Mouse (Mus musculus) hindbrain, embryonic 16.5 days (tissue): ENCODE measurements around the gene Olfr310. TPM values are rescaled to one million over a fixed set of nuclear protein-coding genes. Genes with fewer than 3 reads are reported as not detected.

Experiments used
- ATAC-seq: fragments of 200-750 bp; cut with Nextera tagmentation; 2 replicates; pipeline ENCODE4 v1.8.0; 2017; ENCODE audit warnings: moderate TSS enrichment, moderate library complexity
- H3K27ac ChIP-seq: fragments of 300-500 bp; sonication (generic); 2 replicates; pipeline ENCODE4 v1.5.1; 2014; ENCODE audit warnings: low read depth, mild to moderate bottlenecking, control low read depth, low read length, moderate library complexity
- H3K27me3 ChIP-seq: fragments of 300-500 bp; sonication (generic); replicated peaks from 2 replicates; pipeline ENCODE4 v1.6.1; 2014; ENCODE audit warnings: low read length; ENCODE audit not compliant: control insufficient read depth, insufficient read depth
- H3K36me3 ChIP-seq: fragments of 300-500 bp; sonication (generic); 2 replicates; pipeline ENCODE4 v1.6.1; 2014; ENCODE audit warnings: mild to moderate bottlenecking, low read length, moderate library complexity, mixed read lengths; ENCODE audit not compliant: control insufficient read depth, insufficient read depth
- H3K4me1 ChIP-seq: fragments of 300-500 bp; sonication (generic); 2 replicates; pipeline ENCODE4 v1.6.1; 2014; ENCODE audit warnings: low read depth, low read length; ENCODE audit not compliant: control insufficient read depth, insufficient read depth
- H3K4me2 ChIP-seq: fragments of 300-500 bp; sonication (generic); 2 replicates; pipeline ENCODE4 v1.6.1; 2014; ENCODE audit warnings: mild to moderate bottlenecking, low read length, control low read depth, moderate library complexity
- H3K4me3 ChIP-seq: fragments of 300-500 bp; sonication (generic); 2 replicates; pipeline ENCODE4 v1.5.1; 2014; ENCODE audit warnings: mild to moderate bottlenecking, low read length, control low read depth, moderate library complexity
- H3K9ac ChIP-seq: fragments of 300-500 bp; sonication (generic); 2 replicates; pipeline ENCODE4 v1.6.1; 2014; ENCODE audit warnings: low read depth, mild to moderate bottlenecking, control low read depth, low read length, moderate library complexity
- H3K9me3 ChIP-seq: fragments of 300-500 bp; sonication (generic); 2 replicates; pipeline ENCODE4 v1.6.1; 2014; ENCODE audit warnings: mild to moderate bottlenecking, low read length, moderate library complexity; ENCODE audit not compliant: control insufficient read depth
- WGBS: fragments of 180-500 bp; shearing (Covaris S2); extraction: QIAGEN DNeasy Blood & Tissue Kit; methylation state at CpG from one replicate; pipeline ENCODE4 v1.1.7; 2014; 5-methylcytosine and 5-hydroxymethylcytosine counted together
- microRNA-seq: library from miRNA; unstranded; fragments of <30 nt; microRNA quantifications from one replicate; pipeline ENCODE4, GENCODE M21; 2017
- polyA plus RNA-seq: library from polyadenylated mRNA; unstranded; fragments of >200 nt; fragmentation: Nextera tagmentation; extraction: Ambion mirVana; gene quantifications from 2 replicates; pipeline ENCODE4 v1.2.1, GENCODE M21; 2015

Gene Olfr310
- not detected in 2 replicates for polyA plus RNA-seq

DNA sequence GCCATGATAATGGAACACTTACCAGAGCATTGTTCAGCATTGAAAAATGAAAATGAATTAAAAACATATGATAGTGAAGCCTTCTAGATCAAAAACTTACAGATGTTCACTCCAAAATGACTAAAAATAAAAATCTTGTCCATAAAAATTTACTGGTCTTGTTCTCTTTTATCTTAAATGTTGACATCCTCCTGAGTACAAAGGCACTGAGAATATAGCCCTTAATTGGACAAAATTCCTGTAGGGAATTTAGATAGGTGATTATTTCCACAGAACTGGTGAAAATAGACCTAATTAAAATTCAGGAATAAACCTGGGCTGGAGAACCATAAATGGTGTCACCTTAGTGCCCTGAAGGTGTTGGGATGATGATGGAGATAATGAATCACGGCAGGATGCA lies at the start of gene Olfr310:
Olfr310 (minus strand) TSS at position 101 of the 400 bp plus-strand sequence.
- Histone ChIP-seq H3K27ac (no peak within 1 kb of the TSS), H3K9ac (no peak within 1 kb of the TSS), H3K27me3 (no peaks in the 10 kb centered on the region), H3K9me3 (no peaks in the 10 kb centered on the region), H3K4me3 (no peak within 1 kb of the TSS), H3K36me3 (no peaks in the 10 kb centered on the region), H3K4me1 (no peaks in the 10 kb centered on the region), H3K4me2 (no peak within 1 kb of the TSS)
- ATAC-seq, result no peak
- whole genome bisulfite sequencing, result 82% methylated on average over 1 of the region's 1 CpGs

DNA sequence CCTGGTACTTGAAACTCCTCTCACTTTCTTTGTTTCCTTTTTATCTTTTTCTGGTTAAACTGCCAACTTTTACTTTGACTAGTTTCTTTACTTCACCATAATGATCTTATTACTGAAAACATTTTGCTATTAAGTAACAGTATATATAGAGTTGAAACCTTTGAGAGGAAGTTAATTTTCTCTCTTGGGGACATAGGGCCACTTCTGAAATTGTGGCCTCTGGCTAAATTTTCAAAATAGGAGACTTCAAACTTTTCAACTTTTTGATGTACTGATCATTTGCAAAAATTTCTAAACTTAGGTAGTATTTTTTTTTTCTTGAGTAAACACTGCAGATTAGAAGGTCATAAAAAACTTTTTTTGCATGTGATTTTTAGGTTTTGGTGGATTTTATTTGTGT lies 48.6 kb upstream of the Olfr310 start, which contains the start of gene Olfr308:
Olfr308 (minus strand) TSS at position 101 of the 400 bp plus-strand sequence.
- no peaks in the 10 kb centered on the region for H3K4me1 ChIP-seq
- ATAC-seq, result no peak
- H3K4me3 ChIP-seq, result no peak within 1 kb of the TSS
- no peaks in the 10 kb centered on the region for H3K27me3 ChIP-seq
- no peaks in the 10 kb centered on the region for H3K36me3 ChIP-seq
- H3K9ac ChIP-seq, result no peak within 1 kb of the TSS
- H3K9me3 ChIP-seq, result no peaks in the 10 kb centered on the region
- no peak within 1 kb of the TSS for H3K4me2 ChIP-seq
- H3K27ac ChIP-seq, result no peak within 1 kb of the TSS

DNA sequence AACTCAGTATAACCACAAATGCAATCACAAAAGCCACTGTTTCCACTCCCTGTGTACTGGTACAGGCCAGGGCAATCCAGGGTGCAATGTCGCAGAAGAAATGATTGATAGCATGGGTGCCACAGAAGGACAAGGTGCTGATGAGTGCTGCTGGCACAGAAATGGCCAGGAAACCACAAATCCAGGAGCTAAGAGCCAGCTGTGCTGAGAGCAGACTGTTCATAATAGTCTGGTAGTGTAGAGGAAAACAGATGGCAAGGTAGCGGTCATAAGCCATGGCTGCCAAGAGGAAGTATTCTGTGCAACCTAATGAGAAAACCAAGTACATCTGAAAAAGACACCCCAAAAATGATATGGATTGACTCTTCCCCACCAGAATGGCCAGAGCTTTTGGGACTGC lies 44.4 kb upstream of the Olfr310 start:
- Histone ChIP-seq H3K27ac (no peak overlapping the region), H3K4me3 (no peak overlapping the region), H3K4me1 (no peaks in the 10 kb centered on the region), H3K4me2 (no peak overlapping the region), H3K27me3 (no peaks in the 10 kb centered on the region), H3K36me3 (no peaks in the 10 kb centered on the region), H3K9ac (no peak overlapping the region), H3K9me3 (no peaks in the 10 kb centered on the region)
- 92% methylated on average over 2 of the region's 2 CpGs for WGBS
- ATAC-seq, result peak; percentile 61; the same call in 1 of the 2 replicates

DNA sequence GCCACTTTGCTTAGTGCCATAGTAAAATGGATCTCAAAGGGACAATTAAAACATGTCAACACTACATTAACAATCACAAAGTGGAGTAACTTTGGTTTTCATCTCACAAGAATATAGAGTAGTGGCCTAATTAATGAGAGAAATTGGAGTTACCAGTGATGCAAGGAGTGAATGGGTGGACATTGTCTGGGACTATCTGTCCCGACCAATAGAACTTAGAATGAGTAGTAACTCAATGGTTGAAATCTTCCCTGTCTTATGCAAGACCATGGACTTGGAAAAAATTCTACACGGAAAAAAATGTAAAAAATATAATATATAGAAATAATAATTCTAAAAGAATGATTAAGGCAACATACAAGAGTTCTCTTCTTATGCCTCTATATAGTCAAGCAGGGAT lies 36.6 kb upstream of the Olfr310 start, which contains the start of gene Olfr309:
Olfr309 (minus strand) TSS at position 101 of the 400 bp plus-strand sequence.
- WGBS, result 81% methylated on average over 2 of the region's 2 CpGs
- Histone ChIP-seq H3K4me1 (no peaks in the 10 kb centered on the region), H3K4me3 (no peak within 1 kb of the TSS), H3K9ac (no peak within 1 kb of the TSS), H3K9me3 (no peaks in the 10 kb centered on the region), H3K27ac (no peak within 1 kb of the TSS), H3K36me3 (no peaks in the 10 kb centered on the region), H3K27me3 (no peaks in the 10 kb centered on the region), H3K4me2 (no peak within 1 kb of the TSS)
- no peak for ATAC-seq

DNA sequence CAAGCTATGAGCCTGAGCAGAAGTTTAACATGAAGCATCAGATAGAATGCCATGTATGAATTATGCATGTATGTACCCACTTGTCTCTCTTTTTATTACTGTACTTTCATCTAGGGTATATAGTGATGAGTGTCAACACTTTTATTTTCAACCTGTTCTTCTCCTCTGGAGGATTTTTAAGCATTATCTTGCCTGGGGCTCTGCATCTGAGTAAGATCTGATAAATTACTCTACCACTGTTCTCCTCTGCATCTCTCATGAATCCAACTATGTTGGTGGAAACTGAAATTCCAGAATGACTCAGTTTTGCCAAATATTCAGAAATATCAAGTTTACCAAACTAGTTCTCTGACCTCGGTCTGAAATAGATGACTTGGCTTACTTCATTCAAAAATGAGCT lies 30.8 kb downstream of the Olfr310 start, which contains the start of gene Vmn2r76:
Vmn2r76 (minus strand) TSS at position 101 of the 400 bp plus-strand sequence.
- ATAC-seq, result no peak
- Histone ChIP-seq H3K4me1 (no peaks in the 10 kb centered on the region), H3K36me3 (no peaks in the 10 kb centered on the region), H3K27ac (no peak within 1 kb of the TSS), H3K4me3 (no peak within 1 kb of the TSS), H3K9ac (no peak within 1 kb of the TSS), H3K27me3 (no peaks in the 10 kb centered on the region), H3K4me2 (no peak within 1 kb of the TSS), H3K9me3 (no peaks in the 10 kb centered on the region)
- 79% methylated on average over 1 of the region's 1 CpGs for WGBS

Small RNAs within 50 kb of the gene (microRNA-seq; reads per million reads assigned to microRNA genes)
- not detected for gene Gm23192

Other genes with a start within 250 kb of the Olfr310 start
- gene Vmn2r75, start 105.4 kb downstream of the Olfr310 start, polyA plus RNA-seq, result not detected in 2 replicates
- gene Vmn2r76, start 30.9 kb downstream of the Olfr310 start, polyA plus RNA-seq, result not detected in 2 replicates
- gene Olfr309, start 36.5 kb upstream of the Olfr310 start, polyA plus RNA-seq, result not detected in 2 replicates
- not detected in 2 replicates for gene Olfr308, start 48.5 kb upstream of the Olfr310 start, polyA plus RNA-seq
- not detected in 2 replicates for gene Olfr307, start 60.4 kb upstream of the Olfr310 start, polyA plus RNA-seq
- gene Olfr305, start 89.8 kb upstream of the Olfr310 start, polyA plus RNA-seq, result not detected in 2 replicates
- gene Olfr304, start 109.5 kb upstream of the Olfr310 start, polyA plus RNA-seq, result not detected in 2 replicates
- not detected in 2 replicates for gene Olfr303, start 120.6 kb upstream of the Olfr310 start, polyA plus RNA-seq
- not detected in 2 replicates for gene Olfr301, start 126.7 kb upstream of the Olfr310 start, polyA plus RNA-seq
- gene Olfr299, start 182.7 kb upstream of the Olfr310 start, polyA plus RNA-seq, result not detected in 2 replicates
- gene Olfr298, start 215.3 kb upstream of the Olfr310 start, polyA plus RNA-seq, result not detected in 2 replicates
- gene Olfr297, start 242.8 kb upstream of the Olfr310 start, polyA plus RNA-seq, result not detected in 2 replicates